9 mouse cellular contexts compared by ENCODE assay signal in genomic region chr2:152739031-152739841, GRCm38 (mm10). TPM values are rescaled to one million over a fixed set of nuclear protein-coding genes. Genes with fewer than 3 reads are reported as not detected.
DNase-seq lines count a peak whose midpoint lies in the region; ATAC-seq lines count a peak whose summit lies in the region.
"Had no signal": no experiment of that assay in that cellular context is flagged by ENCODE, and none has a peak within 500 bp of the region (broad histone marks: within the 10 kb centered on the region; RNA-seq: fewer than 3 reads in every experiment).

No protein-coding gene starts in this region.

- no peaks in the 10 kb centered on the region for H3K27me3 ChIP-seq in embryonic facial prominence, embryonic 11.5 days (ENCODE audit: control insufficient read depth, insufficient read depth, low read length)
- H3K27me3 ChIP-seq in heart, embryonic 11.5 days (ENCODE audit: control insufficient read depth, insufficient read depth, low read length) = no peaks in the 10 kb centered on the region
- H3K27me3 ChIP-seq in kidney, embryonic 15.5 days = no peaks in the 10 kb centered on the region

- no peaks in the 10 kb centered on the region for H3K9me3 ChIP-seq in embryonic facial prominence, embryonic 11.5 days (replicated peaks; ENCODE audit: control insufficient read depth, low read length)
- no peaks in the 10 kb centered on the region for H3K9me3 ChIP-seq in heart, embryonic 11.5 days (replicated peaks; ENCODE audit: control insufficient read depth, low read length)
- no peaks in the 10 kb centered on the region for H3K9me3 ChIP-seq in kidney, embryonic 15.5 days (replicated peaks)

- peak; percentile 68 for ATAC-seq in embryonic facial prominence, embryonic 11.5 days (replicated peaks; ENCODE audit: insufficient number of reproducible peaks, low FRiP score, low TSS enrichment, low read depth)
- peak; percentile 19; the same call in 1 of the 2 replicates for ATAC-seq in heart, embryonic 11.5 days (replicated peaks; ENCODE audit: insufficient number of reproducible peaks, low FRiP score, low TSS enrichment)
- peak; percentile 79 for ATAC-seq in kidney, embryonic 15.5 days (replicated peaks; ENCODE audit: low FRiP score)
- ATAC-seq in monocyte, adult 5-6 weeks (replicated peaks; ENCODE audit: insufficient number of reproducible peaks, low FRiP score, low TSS enrichment, poor library complexity, severe bottlenecking) = no peak

- H3K4me2 ChIP-seq in embryonic facial prominence, embryonic 11.5 days (ENCODE audit: low read depth, low read length) = peak overlapping the region; percentile 72
- peak overlapping the region; percentile 80 for H3K4me2 ChIP-seq in heart, embryonic 11.5 days
- peak overlapping the region; percentile 63 for H3K4me2 ChIP-seq in kidney, embryonic 15.5 days

- H3K4me3 ChIP-seq in embryonic facial prominence, embryonic 11.5 days (ENCODE audit: low read depth, low read length) = peak overlapping the region; percentile 82
- peak overlapping the region; percentile 89 for H3K4me3 ChIP-seq in heart, embryonic 11.5 days (ENCODE audit: low read depth, low read length)
- H3K4me3 ChIP-seq in kidney, embryonic 15.5 days (replicated peaks) = peak overlapping the region; percentile 67

- peak overlapping the region; percentile 37; the same call in 1 of the 2 replicates for H3K9ac ChIP-seq in embryonic facial prominence, embryonic 11.5 days (replicated peaks; ENCODE audit: low read length)
- H3K9ac ChIP-seq in heart, embryonic 11.5 days (ENCODE audit: low read depth, low read length) = peak overlapping the region; percentile 92
- peak overlapping the region; percentile 79 for H3K9ac ChIP-seq in kidney, embryonic 15.5 days

- under 1% methylated on average over 34 of the region's 36 CpGs for WGBS in embryonic facial prominence, embryonic 11.5 days
- under 1% methylated on average over 30 of the region's 36 CpGs for WGBS in heart, embryonic 11.5 days (ENCODE audit: insufficient replicate concordance)
- under 1% methylated on average over 36 of the region's 36 CpGs for WGBS in kidney, embryonic 15.5 days

- H3K36me3 ChIP-seq in embryonic facial prominence, embryonic 11.5 days (replicated peaks; ENCODE audit: control insufficient read depth, insufficient read depth, low read depth, low read length) = no peaks in the 10 kb centered on the region
- H3K36me3 ChIP-seq in heart, embryonic 11.5 days (ENCODE audit: control insufficient read depth, insufficient read depth, low read length) = no peaks in the 10 kb centered on the region
- H3K36me3 ChIP-seq in kidney, embryonic 15.5 days = no peaks in the 10 kb centered on the region

- peak; percentile 35 to 37 for DNase-seq in B cell, adult 2 months
- DNase-seq in NIH3T3 (ENCODE audit: low read depth) = peak; percentile 81
- DNase-seq in embryonic facial prominence, embryonic 11.5 days (ENCODE audit: low spot score) = peak; percentile 95
- DNase-seq in lung, postnatal 10 days = peak; percentile 90
- peak; percentile 89 for DNase-seq in retina, postnatal 1 day

- peak overlapping the region; percentile 86 for H3K27ac ChIP-seq in embryonic facial prominence, embryonic 11.5 days (replicated peaks; ENCODE audit: low read depth, low read length)
- peak overlapping the region; percentile 96 for H3K27ac ChIP-seq in heart, embryonic 11.5 days (ENCODE audit: low read depth, low read length)
- H3K27ac ChIP-seq in kidney, embryonic 15.5 days = peak overlapping the region; percentile 97

- peaks cover 10% of the 10 kb centered on the region for H3K4me1 ChIP-seq in embryonic facial prominence, embryonic 11.5 days (ENCODE audit: control insufficient read depth, insufficient read depth, low read length)
- peaks cover 46% of the 10 kb centered on the region for H3K4me1 ChIP-seq in heart, embryonic 11.5 days (ENCODE audit: control insufficient read depth, insufficient read depth, low read length)
- peaks cover 71% of the 10 kb centered on the region for H3K4me1 ChIP-seq in kidney, embryonic 15.5 days

RNA-seq across cellular contexts. Expression of gene Id1, which starts 3.2 kb away (rescaled TPM):
- polyA plus RNA-seq in embryonic facial prominence, embryonic 11.5 days (2014; fragmentation: Nextera tagmentation; extraction: Ambion mirVana) = 166 and 179 TPM in 2 replicates
- polyA plus RNA-seq in heart, embryonic 11.5 days (2014; fragmentation: Nextera tagmentation; extraction: Ambion mirVana) = 95.3 and 98.1 TPM in 2 replicates
- 133 and 143 TPM in 2 replicates for polyA plus RNA-seq in kidney, embryonic 15.5 days (2015; fragmentation: Nextera tagmentation; extraction: Ambion mirVana)
- 3.7 to 18.6 TPM (median 15.7 TPM) in 3 replicates for total RNA-seq in monocyte, adult 5-6 weeks (2017)

RNA-seq across cellular contexts. Expression of gene Cox4i2, which starts 14.7 kb away (rescaled TPM):
- 9.8 and 11.1 TPM in 2 replicates for polyA plus RNA-seq in embryonic facial prominence, embryonic 11.5 days (2014; fragmentation: Nextera tagmentation; extraction: Ambion mirVana)
- 22.4 and 22.5 TPM in 2 replicates for polyA plus RNA-seq in heart, embryonic 11.5 days (2014; fragmentation: Nextera tagmentation; extraction: Ambion mirVana)
- polyA plus RNA-seq in kidney, embryonic 15.5 days (2015; fragmentation: Nextera tagmentation; extraction: Ambion mirVana) = 16.4 and 20.9 TPM in 2 replicates
- total RNA-seq in monocyte, adult 5-6 weeks (2017) = not detected in 3 replicates
- total RNA-seq: hematopoietic stem cell, adult 5-6 weeks had no signal

RNA-seq across cellular contexts. Expression of gene Mcts2, which starts 52.4 kb away (rescaled TPM):
- 40.6 and 45.1 TPM in 2 replicates for polyA plus RNA-seq in embryonic facial prominence, embryonic 11.5 days (2014; fragmentation: Nextera tagmentation; extraction: Ambion mirVana)
- 22.2 and 29.2 TPM in 2 replicates for polyA plus RNA-seq in heart, embryonic 11.5 days (2014; fragmentation: Nextera tagmentation; extraction: Ambion mirVana)
- 29.5 and 31.0 TPM in 2 replicates for polyA plus RNA-seq in kidney, embryonic 15.5 days (2015; fragmentation: Nextera tagmentation; extraction: Ambion mirVana)
- 10.0 to 12.9 TPM (median 10.6 TPM) in 3 replicates for total RNA-seq in monocyte, adult 5-6 weeks (2017)

Comparison
In these comparisons a context has a peak if more than half of its experiments do, and no peak if none do; other contexts are left out.
1. DNase-seq: peak in every context shown above with its lines; median percentile 95 in embryonic facial prominence, embryonic 11.5 days; 90 in lung, postnatal 10 days; 89 in retina, postnatal 1 day; 81 in NIH3T3; 36 in B cell, adult 2 months.
2. H3K9ac ChIP-seq: peak in every context shown above with its lines; median percentile 92 in heart, embryonic 11.5 days; 79 in kidney, embryonic 15.5 days; 37 in embryonic facial prominence, embryonic 11.5 days.